Mouse (Mus musculus): ENCODE results near the gene Scnm1. TPM values are rescaled to one million over a fixed set of nuclear protein-coding genes. Genes with fewer than 3 reads are reported as not detected.
A peak's percentile ranks its signal among the peaks of the same experiment; 100 is the strongest.

The Scnm1 gene
- polyA plus RNA-seq, 1 experiment from 2014 or later = 62.7 TPM

DNA sequence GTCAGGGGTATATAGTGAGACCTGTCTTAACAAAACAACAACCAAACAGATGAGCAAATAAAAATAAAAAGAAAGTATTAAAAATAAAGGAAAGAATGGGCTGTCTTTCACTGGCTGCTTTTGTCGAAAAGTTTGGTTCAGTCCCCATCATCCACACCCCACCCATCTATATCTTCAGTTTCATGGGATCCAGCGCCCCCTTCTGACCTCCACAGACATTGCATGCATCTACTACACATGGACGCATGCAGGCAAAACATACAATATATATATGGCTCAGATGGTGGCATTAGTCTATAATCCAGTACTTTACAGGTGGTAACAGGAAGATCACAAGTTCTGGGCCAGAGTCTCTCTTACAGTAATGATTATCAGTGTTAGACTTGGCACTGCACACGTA, 20.1 kb upstream of the Scnm1 start:
- peak; percentile 54 for TF ChIP-seq CTCF (IDR thresholded peaks at IDR 0.05; ENCODE audit: low read depth)
- Histone ChIP-seq H3K4me2 (no peak overlapping the region), H3K9me3 (ENCODE audit: low read depth, low read length) (no peaks in the 10 kb centered on the region), H3K9ac (no peak overlapping the region), H3K36me3 (ENCODE audit: insufficient read depth) (no peaks in the 10 kb centered on the region), H3K4me1 (ENCODE audit: insufficient read depth) (no peaks in the 10 kb centered on the region), H3K27me3 (ENCODE audit: insufficient read depth, low read length) (no peaks in the 10 kb centered on the region), H3K4me3 (ENCODE audit: low read depth, low read length) (no peak overlapping the region), H3K27ac (ENCODE audit: low read depth) (no peak overlapping the region)
- peak; percentile 38 for DNase-seq
- no peak for ATAC-seq (ENCODE audit: insufficient read depth)
- 49% methylated on average over 4 of the region's 4 CpGs for WGBS

DNA sequence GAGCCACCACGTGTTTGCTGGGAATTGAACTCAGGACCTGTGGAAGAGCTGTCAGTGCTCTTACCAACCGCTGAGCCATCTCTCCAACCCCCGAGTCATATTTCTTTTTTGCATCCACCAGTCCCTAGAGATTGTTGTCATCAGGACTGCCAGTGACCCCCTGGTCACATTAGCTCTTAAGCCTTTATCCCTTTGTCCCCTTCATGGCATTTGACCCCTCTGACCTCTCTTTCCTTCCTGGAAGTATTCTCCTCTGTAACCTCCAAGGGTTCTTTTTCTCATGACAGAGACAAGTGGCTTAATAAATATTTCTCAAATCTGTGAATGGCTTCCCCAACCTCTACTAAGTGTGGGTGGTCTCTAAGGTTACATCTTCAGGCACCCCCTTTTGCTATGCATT, 14.1 kb upstream of the Scnm1 start:
- no peaks in the 10 kb centered on the region for H3K27me3 ChIP-seq (ENCODE audit: insufficient read depth, low read length)
- ATAC-seq (ENCODE audit: insufficient read depth) (no peak), DNase-seq (no peak)
- WGBS = 55% methylated on average over 3 of the region's 3 CpGs
- no peak for TF ChIP-seq CTCF (IDR thresholded peaks at IDR 0.05; ENCODE audit: low read depth)
- H3K27ac ChIP-seq (ENCODE audit: low read depth) = no peak overlapping the region
- H3K9me3 ChIP-seq (ENCODE audit: low read depth, low read length) = no peaks in the 10 kb centered on the region
- no peak overlapping the region for H3K9ac ChIP-seq
- no peak overlapping the region for H3K4me3 ChIP-seq (ENCODE audit: low read depth, low read length)
- H3K4me1 ChIP-seq (ENCODE audit: insufficient read depth) = no peaks in the 10 kb centered on the region
- no peaks in the 10 kb centered on the region for H3K36me3 ChIP-seq (ENCODE audit: insufficient read depth)
- no peak overlapping the region for H3K4me2 ChIP-seq

DNA sequence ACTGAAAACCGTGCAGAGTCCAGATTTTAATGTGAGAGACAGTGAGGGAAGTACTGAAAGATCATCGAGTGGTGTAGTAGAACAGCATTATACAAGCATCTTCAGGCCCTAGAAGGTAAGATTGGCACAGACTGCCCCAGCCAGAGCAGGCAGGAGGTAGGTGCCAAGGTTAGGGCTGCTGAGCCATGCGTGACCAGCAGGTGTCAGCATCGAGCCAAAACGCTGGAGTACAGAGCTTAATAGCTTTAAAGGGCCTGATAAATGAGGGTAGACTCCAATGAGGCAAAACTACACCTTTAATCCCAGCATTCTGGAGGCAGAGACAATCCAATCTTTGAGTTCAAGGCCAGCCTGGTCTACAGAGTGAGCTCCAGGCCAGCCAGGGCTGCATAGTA, 8.8 kb upstream of the Scnm1 start:
- H3K36me3 ChIP-seq (ENCODE audit: insufficient read depth) = peaks cover 10% of the 10 kb centered on the region; the same call in 1 of the 2 replicates
- H3K27me3 ChIP-seq (ENCODE audit: insufficient read depth, low read length) = no peaks in the 10 kb centered on the region
- no peak overlapping the region for H3K27ac ChIP-seq (ENCODE audit: low read depth)
- H3K4me3 ChIP-seq (ENCODE audit: low read depth, low read length) = no peak overlapping the region
- no peak overlapping the region for H3K9ac ChIP-seq
- H3K4me2 ChIP-seq = no peak overlapping the region
- ATAC-seq (ENCODE audit: insufficient read depth) (peak; percentile 47), DNase-seq (peak; percentile 93)
- TF ChIP-seq CTCF (IDR thresholded peaks at IDR 0.05; ENCODE audit: low read depth) = peak; percentile 97
- H3K4me1 ChIP-seq (ENCODE audit: insufficient read depth) = no peaks in the 10 kb centered on the region
- H3K9me3 ChIP-seq (ENCODE audit: low read depth, low read length) = no peaks in the 10 kb centered on the region
- WGBS = 7% methylated on average over 5 of the region's 5 CpGs

DNA sequence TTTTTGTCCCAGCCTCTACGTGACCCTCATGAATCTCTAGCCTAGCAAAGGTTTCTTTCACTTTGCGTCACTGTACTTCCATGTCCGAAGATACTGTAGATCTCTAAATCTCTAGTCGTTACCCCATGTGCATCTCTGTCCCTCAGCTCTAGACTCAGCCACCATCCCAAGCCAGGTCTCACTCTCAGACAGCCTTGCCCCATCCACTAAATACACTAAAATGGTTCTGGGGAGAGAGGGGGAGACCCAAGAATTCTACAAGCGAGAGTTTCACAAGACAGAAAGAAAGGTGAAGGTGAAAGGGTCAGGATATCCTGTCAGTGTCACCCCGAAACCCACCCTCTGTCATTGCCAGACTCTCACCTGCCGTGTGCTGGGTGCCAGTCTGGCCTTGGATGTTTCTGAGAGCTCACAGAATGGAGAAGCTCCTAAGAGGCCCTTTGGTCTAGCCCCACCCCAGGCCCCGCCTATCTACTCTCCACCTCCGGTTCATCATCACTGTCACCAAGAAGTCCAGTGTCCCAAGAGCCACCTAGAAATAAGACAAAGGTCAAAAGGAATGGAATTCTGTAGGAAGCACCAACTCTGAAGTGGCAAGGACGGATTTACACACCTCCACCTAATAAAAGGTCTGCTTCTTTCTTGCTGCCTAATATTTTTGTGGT, 8.3 kb upstream of the Scnm1 start, which contains the start of gene Tnfaip8l2:
Gene Tnfaip8l2 (minus strand): TSS at position 409 of the 665 bp plus-strand sequence.
- H3K27ac ChIP-seq (ENCODE audit: low read depth) = no peak within 1 kb of the TSS
- TF ChIP-seq CTCF (IDR thresholded peaks at IDR 0.05; ENCODE audit: low read depth) = no peak
- peaks cover 10% of the 10 kb centered on the region; the same call in 1 of the 2 replicates for H3K36me3 ChIP-seq (ENCODE audit: insufficient read depth)
- H3K9me3 ChIP-seq (ENCODE audit: low read depth, low read length) = no peaks in the 10 kb centered on the region
- no peaks in the 10 kb centered on the region for H3K27me3 ChIP-seq (ENCODE audit: insufficient read depth, low read length)
- H3K9ac ChIP-seq = no peak within 1 kb of the TSS
- no peak within 1 kb of the TSS for H3K4me2 ChIP-seq
- WGBS = 80% methylated on average over 10 of the region's 10 CpGs
- no peak within 1 kb of the TSS for H3K4me3 ChIP-seq (ENCODE audit: low read depth, low read length)
- DNase-seq (no peak), ATAC-seq (ENCODE audit: insufficient read depth) (peak; percentile 48; the same call in 1 of the 2 replicates)
- no peaks in the 10 kb centered on the region for H3K4me1 ChIP-seq (ENCODE audit: insufficient read depth)

DNA sequence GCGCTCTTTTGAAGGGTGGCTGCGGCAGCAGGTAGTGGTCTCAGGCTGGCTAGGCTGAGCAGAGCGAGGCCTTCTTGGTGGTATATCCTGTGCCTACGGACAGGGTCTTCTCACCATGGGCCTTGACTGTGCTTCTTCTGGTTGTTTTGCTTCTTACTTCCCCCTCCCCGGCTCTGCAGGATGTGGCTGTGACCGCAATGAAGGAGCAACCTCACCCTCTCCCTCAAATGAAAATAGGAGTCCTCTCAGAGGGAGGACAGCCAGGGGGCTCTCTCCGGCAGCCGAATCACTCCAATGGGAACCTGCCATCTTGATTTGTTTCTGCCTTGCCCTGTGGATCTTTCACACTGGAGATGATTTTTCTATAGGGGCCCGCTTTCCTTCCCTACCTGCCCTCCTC, 7.7 kb upstream of the Scnm1 start:
- H3K27ac ChIP-seq (ENCODE audit: low read depth) = no peak overlapping the region
- H3K27me3 ChIP-seq (ENCODE audit: insufficient read depth, low read length) = no peaks in the 10 kb centered on the region
- no peak for ATAC-seq (ENCODE audit: insufficient read depth)
- no peak for TF ChIP-seq CTCF (IDR thresholded peaks at IDR 0.05; ENCODE audit: low read depth)
- H3K4me3 ChIP-seq (ENCODE audit: low read depth, low read length) = no peak overlapping the region
- no peaks in the 10 kb centered on the region for H3K9me3 ChIP-seq (ENCODE audit: low read depth, low read length)
- peaks cover 10% of the 10 kb centered on the region; the same call in 1 of the 2 replicates for H3K36me3 ChIP-seq (ENCODE audit: insufficient read depth)
- no peak overlapping the region for H3K9ac ChIP-seq
- H3K4me1 ChIP-seq (ENCODE audit: insufficient read depth) = no peaks in the 10 kb centered on the region
- WGBS = 88% methylated on average over 9 of the region's 9 CpGs
- no peak for DNase-seq
- no peak overlapping the region for H3K4me2 ChIP-seq

DNA sequence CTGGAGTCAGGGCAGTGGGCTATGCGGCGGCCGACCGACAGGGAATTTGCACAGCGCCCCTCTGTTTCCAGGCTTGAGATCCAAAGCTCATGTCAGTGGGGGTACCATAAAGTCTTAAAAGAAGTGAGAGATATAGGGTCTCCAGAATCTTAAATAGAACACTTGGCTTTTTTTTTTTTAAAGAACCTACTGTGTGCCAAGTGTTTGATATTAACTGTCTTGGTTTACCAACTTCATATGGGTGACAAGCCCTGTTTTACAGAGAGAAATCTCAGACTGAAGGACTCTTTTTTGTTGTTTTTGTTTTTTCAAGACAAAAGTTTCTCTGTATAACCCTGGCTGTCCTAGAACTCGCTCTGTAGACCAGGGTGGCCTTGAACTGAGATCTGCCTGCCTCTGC, 7.0 kb upstream of the Scnm1 start:
- H3K4me2 ChIP-seq = no peak overlapping the region
- H3K4me1 ChIP-seq (ENCODE audit: insufficient read depth) = no peaks in the 10 kb centered on the region
- H3K4me3 ChIP-seq (ENCODE audit: low read depth, low read length) = no peak overlapping the region
- H3K27ac ChIP-seq (ENCODE audit: low read depth) = no peak overlapping the region
- no peak overlapping the region for H3K9ac ChIP-seq
- TF ChIP-seq CTCF (IDR thresholded peaks at IDR 0.05; ENCODE audit: low read depth) = no peak
- no peaks in the 10 kb centered on the region for H3K27me3 ChIP-seq (ENCODE audit: insufficient read depth, low read length)
- ATAC-seq (ENCODE audit: insufficient read depth) (no peak), DNase-seq (no peak)
- 89% methylated on average over 6 of the region's 6 CpGs for WGBS
- H3K36me3 ChIP-seq (ENCODE audit: insufficient read depth) = peaks cover 10% of the 10 kb centered on the region; the same call in 1 of the 2 replicates
- no peaks in the 10 kb centered on the region for H3K9me3 ChIP-seq (ENCODE audit: low read depth, low read length)

DNA sequence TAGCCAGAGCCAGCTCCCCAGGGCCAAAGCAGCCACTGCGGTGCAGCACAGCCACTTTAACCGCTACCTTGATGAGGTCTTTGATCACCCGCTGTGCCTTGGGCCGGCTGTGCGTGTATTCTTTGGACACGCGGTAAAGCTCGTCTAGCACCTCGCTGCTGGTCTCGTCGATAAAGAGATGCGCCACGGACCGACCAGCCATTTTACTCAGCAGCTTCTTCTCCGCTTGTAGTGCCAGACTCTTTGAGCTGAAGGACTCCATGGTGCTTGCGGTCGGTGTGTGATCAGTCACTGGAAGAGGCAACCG, 6.4 kb upstream of the Scnm1 start:
- Histone ChIP-seq H3K4me1 (ENCODE audit: insufficient read depth) (no peaks in the 10 kb centered on the region), H3K9ac (no peak overlapping the region), H3K36me3 (ENCODE audit: insufficient read depth) (peaks cover 10% of the 10 kb centered on the region; the same call in 1 of the 2 replicates), H3K27ac (ENCODE audit: low read depth) (no peak overlapping the region), H3K4me3 (ENCODE audit: low read depth, low read length) (no peak overlapping the region), H3K27me3 (ENCODE audit: insufficient read depth, low read length) (no peaks in the 10 kb centered on the region), H3K9me3 (ENCODE audit: low read depth, low read length) (no peaks in the 10 kb centered on the region), H3K4me2 (no peak overlapping the region)
- TF ChIP-seq CTCF (IDR thresholded peaks at IDR 0.05; ENCODE audit: low read depth) = no peak
- no peak for ATAC-seq (ENCODE audit: insufficient read depth)
- 51% methylated on average over 18 of the region's 18 CpGs for WGBS
- no peak for DNase-seq

Data from lung, embryonic 14.5 days (tissue).